Mouse (Mus musculus): ENCODE measurements around the gene Troap. TPM values are rescaled to one million over a fixed set of nuclear protein-coding genes. Genes with fewer than 3 reads are reported as not detected.
"Not testable (repeated sequence)": the region's sequence is repeated elsewhere in the genome, so short reads cannot be mapped to it uniquely, and the experiment has no call there.

Gene Troap
- polyA plus RNA-seq, 1 experiment from 2014 or later, result 0.99 TPM

DNA sequence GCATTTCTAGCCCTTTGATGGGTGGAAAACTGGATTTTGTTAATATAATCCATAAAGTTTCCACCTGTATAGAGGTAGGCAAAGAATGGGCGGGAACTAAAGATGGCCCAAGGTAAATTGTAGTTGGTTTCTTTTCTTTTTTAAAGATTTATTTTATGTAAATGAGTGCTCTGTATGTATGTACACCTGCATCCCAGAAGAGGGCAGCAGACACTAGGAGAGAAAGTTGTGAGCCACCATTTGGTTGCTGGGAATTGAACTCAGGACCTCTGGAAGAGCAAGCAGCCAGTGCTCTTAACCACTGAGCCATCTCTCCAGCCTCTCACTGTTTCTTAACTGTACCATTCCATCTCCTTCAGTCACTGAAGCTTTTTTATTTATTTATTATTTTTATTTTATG is 2.4 kb upstream of the Troap start:
- no peaks in the 10 kb centered on the region for H3K36me3 ChIP-seq (ENCODE audit: insufficient read depth, low read length)
- no peaks in the 10 kb centered on the region for H3K27me3 ChIP-seq (replicated peaks; ENCODE audit: insufficient read depth, low read length)
- 87% methylated on average over 1 of the region's 1 CpGs for WGBS
- H3K9ac ChIP-seq (replicated peaks; ENCODE audit: low read depth), result no peak overlapping the region
- TF ChIP-seq EP300 (IDR thresholded peaks at IDR 0.05), result no peak
- peak; percentile 19; the same call in 1 of the 2 replicates for TF ChIP-seq CTCF (IDR thresholded peaks at IDR 0.05)
- no peak overlapping the region for H3K4me3 ChIP-seq (ENCODE audit: low read depth, low read length)
- H3K9me3 ChIP-seq (ENCODE audit: low read length), result no peaks in the 10 kb centered on the region
- H3K4me1 ChIP-seq (ENCODE audit: insufficient read depth, low read depth, low read length), result peaks cover 9% of the 10 kb centered on the region; the same call in 1 of the 2 replicates
- no peak overlapping the region for H3K27ac ChIP-seq (ENCODE audit: low read length)
- H3K4me2 ChIP-seq (replicated peaks; ENCODE audit: low read depth, low read length), result no peak overlapping the region
- DNase-seq (ENCODE audit: low spot score), result no peak
- ATAC-seq, result no peak

DNA sequence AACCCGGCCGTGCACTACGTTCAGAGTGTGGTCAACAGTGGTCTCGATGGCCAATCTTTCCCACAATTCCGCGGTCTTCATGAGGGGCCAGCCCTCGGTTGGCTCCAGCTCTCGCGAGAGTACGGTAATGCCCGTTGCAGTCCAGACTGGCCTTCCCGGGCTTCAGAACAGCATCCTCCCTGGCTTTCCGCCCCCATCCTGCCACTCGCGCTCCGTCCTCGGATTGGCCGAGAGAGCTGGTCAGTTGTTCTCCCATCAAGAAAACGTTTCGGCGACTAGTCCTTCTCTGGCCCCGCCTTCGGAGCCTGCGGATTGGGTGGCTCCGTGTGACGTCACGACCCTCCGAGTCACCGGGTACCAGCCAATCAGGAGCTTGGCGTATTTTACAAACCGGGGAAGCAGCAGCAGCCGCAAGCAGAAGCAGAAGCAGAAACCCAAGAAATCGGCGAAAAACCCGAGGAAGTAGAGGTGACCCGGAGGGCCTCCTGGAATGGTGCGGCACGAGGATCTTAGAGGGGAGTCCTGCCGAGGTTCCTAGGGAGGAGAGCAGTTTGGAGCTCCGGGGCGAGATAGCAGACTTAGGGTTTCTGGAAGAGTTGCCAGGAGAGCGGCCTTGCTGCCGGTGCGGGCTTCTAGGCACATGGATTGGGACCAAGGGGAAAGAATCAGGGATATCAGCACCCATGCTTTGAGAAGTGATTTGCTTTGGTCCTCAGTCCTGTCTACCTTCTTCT is 392 bp downstream of the Troap start:
- Histone ChIP-seq H3K4me3 (ENCODE audit: low read depth, low read length) (peak overlapping the region; percentile 42), H3K36me3 (ENCODE audit: insufficient read depth, low read length) (no peaks in the 10 kb centered on the region), H3K9me3 (ENCODE audit: low read length) (no peaks in the 10 kb centered on the region), H3K4me2 (replicated peaks; ENCODE audit: low read depth, low read length) (peak overlapping the region; percentile 78), H3K4me1 (ENCODE audit: insufficient read depth, low read depth, low read length) (peaks cover 9% of the 10 kb centered on the region; the same call in 1 of the 2 replicates), H3K27me3 (replicated peaks; ENCODE audit: insufficient read depth, low read length) (no peaks in the 10 kb centered on the region), H3K27ac (ENCODE audit: low read length) (peak overlapping the region; percentile 95), H3K9ac (replicated peaks; ENCODE audit: low read depth) (peak overlapping the region; percentile 70)
- DNase-seq (ENCODE audit: low spot score) (peak; percentile 99), ATAC-seq (peak; percentile 99)
- under 1% methylated on average over 44 of the region's 44 CpGs for WGBS
- TF ChIP-seq CTCF (IDR thresholded peaks at IDR 0.05), result no peak
- no peak for TF ChIP-seq EP300 (IDR thresholded peaks at IDR 0.05)

DNA sequence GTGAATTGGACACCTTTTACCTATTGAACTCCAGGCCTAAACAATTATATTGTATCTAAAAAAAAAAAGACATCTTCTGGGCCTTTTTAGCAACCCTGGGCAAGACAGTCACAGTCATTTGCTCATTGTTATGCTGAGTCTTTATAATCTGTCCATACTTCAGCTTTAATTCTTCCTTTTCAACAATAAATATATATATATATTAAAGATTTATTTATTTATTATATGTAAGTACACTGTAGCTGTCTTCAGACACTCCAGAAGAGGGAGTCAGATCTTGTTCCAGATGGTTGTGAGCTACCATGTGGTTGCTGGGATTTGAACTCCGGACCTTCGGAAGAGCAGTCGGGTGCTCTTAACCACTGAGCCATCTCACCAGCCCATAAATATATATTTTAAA is 1.6 kb downstream of the Troap start:
- WGBS, result 98% methylated on average over 3 of the region's 3 CpGs
- not testable (repeated sequence) for H3K4me3 ChIP-seq (ENCODE audit: low read depth, low read length); H3K27me3 ChIP-seq (replicated peaks; ENCODE audit: insufficient read depth, low read length); H3K9me3 ChIP-seq (ENCODE audit: low read length); H3K27ac ChIP-seq (ENCODE audit: low read length); H3K4me2 ChIP-seq (replicated peaks; ENCODE audit: low read depth, low read length); H3K4me1 ChIP-seq (ENCODE audit: insufficient read depth, low read depth, low read length); H3K9ac ChIP-seq (replicated peaks; ENCODE audit: low read depth); H3K36me3 ChIP-seq (ENCODE audit: insufficient read depth, low read length); ATAC-seq; DNase-seq (ENCODE audit: low spot score)

DNA sequence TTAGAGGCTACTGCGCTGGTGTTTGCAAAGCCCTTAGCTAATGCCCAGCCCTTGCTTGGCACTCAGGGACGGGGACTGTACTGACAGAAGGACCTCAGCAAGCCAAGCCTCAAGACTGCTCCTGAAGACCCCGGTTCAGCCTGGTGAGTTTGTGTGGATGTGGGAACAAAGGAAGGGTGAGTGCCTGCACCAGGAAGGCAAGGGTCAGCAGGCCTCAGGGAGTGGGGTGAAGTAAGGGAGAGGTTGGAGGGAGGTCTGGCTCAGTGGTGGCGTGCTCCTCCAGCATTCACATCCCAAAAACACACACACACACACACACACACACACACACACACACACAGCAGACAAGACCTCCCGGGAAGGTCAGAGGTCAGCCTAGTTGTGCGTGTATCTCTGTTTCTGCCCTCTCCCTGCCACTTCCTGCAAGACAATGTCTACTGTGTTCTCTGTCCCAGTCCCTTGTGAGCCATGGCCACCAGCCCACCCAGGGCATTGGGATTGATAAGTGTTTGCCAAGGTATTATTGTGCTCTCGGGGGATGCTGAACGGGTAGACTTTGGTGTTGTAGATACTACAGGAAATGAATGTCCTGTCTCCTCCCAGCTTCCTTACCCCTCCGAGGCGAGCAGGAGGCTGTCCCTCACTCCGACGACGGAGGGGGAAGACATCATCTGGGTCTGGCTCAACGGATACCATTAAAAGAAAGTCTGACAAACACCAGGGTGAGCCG is 4.0 kb downstream of the Troap start:
- 65% methylated on average over 14 of the region's 15 CpGs for WGBS
- H3K9ac ChIP-seq (replicated peaks; ENCODE audit: low read depth), result no peak overlapping the region
- H3K4me1 ChIP-seq (ENCODE audit: insufficient read depth, low read depth, low read length), result peaks cover 9% of the 10 kb centered on the region; the same call in 1 of the 2 replicates
- no peak for ATAC-seq
- no peaks in the 10 kb centered on the region for H3K27me3 ChIP-seq (replicated peaks; ENCODE audit: insufficient read depth, low read length)
- H3K4me3 ChIP-seq (ENCODE audit: low read depth, low read length), result no peak overlapping the region
- no peak overlapping the region for H3K4me2 ChIP-seq (replicated peaks; ENCODE audit: low read depth, low read length)
- no peak for DNase-seq (ENCODE audit: low spot score)
- no peaks in the 10 kb centered on the region for H3K36me3 ChIP-seq (ENCODE audit: insufficient read depth, low read length)
- no peaks in the 10 kb centered on the region for H3K9me3 ChIP-seq (ENCODE audit: low read length)
- TF ChIP-seq CTCF (IDR thresholded peaks at IDR 0.05) (no peak), EP300 (IDR thresholded peaks at IDR 0.05) (no peak)
- no peak overlapping the region for H3K27ac ChIP-seq (ENCODE audit: low read length)

DNA sequence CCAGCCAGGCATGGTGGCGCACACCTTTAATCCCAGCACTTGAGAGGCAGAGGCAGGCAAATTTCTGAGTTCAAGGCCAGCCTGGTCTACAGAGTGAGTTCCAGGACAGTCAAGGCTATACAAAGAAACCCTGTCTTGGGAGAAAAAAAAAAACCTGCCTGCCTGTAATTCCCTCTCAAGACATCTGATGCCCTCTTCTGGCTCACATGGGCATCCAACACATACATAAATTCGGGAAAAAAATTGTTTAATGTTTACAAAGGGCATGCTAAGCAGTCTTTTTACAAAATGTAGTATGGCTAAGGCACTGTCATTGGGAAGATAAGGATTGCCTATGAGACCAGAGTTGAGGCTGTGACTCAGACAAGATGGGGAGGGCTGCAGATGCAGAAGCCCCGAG is 5.4 kb downstream of the Troap start:
- no peak overlapping the region for H3K4me2 ChIP-seq (replicated peaks; ENCODE audit: low read depth, low read length)
- DNase-seq (ENCODE audit: low spot score), result no peak
- no peak overlapping the region for H3K27ac ChIP-seq (ENCODE audit: low read length)
- H3K4me1 ChIP-seq (ENCODE audit: insufficient read depth, low read depth, low read length), result peaks cover 5% of the 10 kb centered on the region; the same call in 1 of the 2 replicates
- TF ChIP-seq CTCF (IDR thresholded peaks at IDR 0.05), result peak; percentile 3; the same call in 1 of the 2 replicates
- no peak for TF ChIP-seq EP300 (IDR thresholded peaks at IDR 0.05)
- no peaks in the 10 kb centered on the region for H3K36me3 ChIP-seq (ENCODE audit: insufficient read depth, low read length)
- H3K9ac ChIP-seq (replicated peaks; ENCODE audit: low read depth), result no peak overlapping the region
- no peaks in the 10 kb centered on the region for H3K27me3 ChIP-seq (replicated peaks; ENCODE audit: insufficient read depth, low read length)
- no peaks in the 10 kb centered on the region for H3K9me3 ChIP-seq (ENCODE audit: low read length)
- no peak overlapping the region for H3K4me3 ChIP-seq (ENCODE audit: low read depth, low read length)
- no peak for ATAC-seq
- WGBS, result 79% methylated on average over 3 of the region's 3 CpGs

DNA sequence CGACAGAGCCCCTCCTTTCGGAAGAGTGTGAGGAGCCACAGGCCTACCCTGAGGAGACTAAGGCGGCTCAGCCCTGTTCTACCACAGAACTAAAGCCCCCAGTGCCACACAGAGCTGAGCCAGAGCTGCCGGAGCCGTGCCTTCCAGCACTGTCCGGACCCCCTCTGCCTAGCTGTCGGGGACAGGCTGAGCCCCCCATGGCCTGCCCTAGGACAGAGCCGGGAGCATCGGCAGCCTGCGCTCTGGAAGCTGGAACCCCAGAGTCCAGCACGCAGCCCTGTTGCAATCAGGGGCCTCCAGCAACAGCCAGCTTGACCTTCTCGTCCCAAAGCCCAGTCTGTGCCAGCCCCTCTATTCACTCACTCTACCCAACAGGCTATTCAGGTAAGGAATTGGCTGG is 7.9 kb downstream of the Troap start:
- H3K4me3 ChIP-seq (ENCODE audit: low read depth, low read length), result no peak overlapping the region
- H3K9ac ChIP-seq (replicated peaks; ENCODE audit: low read depth), result no peak overlapping the region
- ATAC-seq, result no peak
- H3K4me1 ChIP-seq (ENCODE audit: insufficient read depth, low read depth, low read length), result no peaks in the 10 kb centered on the region
- H3K27ac ChIP-seq (ENCODE audit: low read length), result no peak overlapping the region
- 96% methylated on average over 12 of the region's 12 CpGs for WGBS
- H3K27me3 ChIP-seq (replicated peaks; ENCODE audit: insufficient read depth, low read length), result peaks cover 17% of the 10 kb centered on the region
- H3K9me3 ChIP-seq (ENCODE audit: low read length), result no peaks in the 10 kb centered on the region
- TF ChIP-seq EP300 (IDR thresholded peaks at IDR 0.05), result no peak
- no peak for DNase-seq (ENCODE audit: low spot score)
- no peaks in the 10 kb centered on the region for H3K36me3 ChIP-seq (ENCODE audit: insufficient read depth, low read length)
- H3K4me2 ChIP-seq (replicated peaks; ENCODE audit: low read depth, low read length), result no peak overlapping the region

All from lung, postnatal 0 days (tissue).